Mouse (Mus musculus): ENCODE measurements around the gene Irf4. TPM values are rescaled to one million over a fixed set of nuclear protein-coding genes. Genes with fewer than 3 reads are reported as not detected.

Irf4 gene
- 0.07 and 0.10 TPM in 2 replicates for polyA plus RNA-seq (2015; fragmentation: Nextera tagmentation; extraction: Ambion mirVana)

GRCm38 (mm10) chr13:30749021-30749556 is at the start of gene Irf4:
Gene Irf4, plus strand, starts transcription at chr13:30749226.
- Histone ChIP-seq H3K4me1 (ENCODE audit: control insufficient read depth, insufficient read depth, low read length) (peaks cover 21% of the 10 kb centered on the region), H3K4me3 (ENCODE audit: low read depth, low read length) (peak within 1 kb of the TSS; percentile 40), H3K27me3 (ENCODE audit: control insufficient read depth, insufficient read depth, low read depth, low read length) (peaks cover 48% of the 10 kb centered on the region), H3K27ac (ENCODE audit: low read length) (no peak within 1 kb of the TSS), H3K9ac (ENCODE audit: low read depth, low read length) (no peak within 1 kb of the TSS; the same call in 1 of the 2 replicates), H3K9me3 (replicated peaks; ENCODE audit: control insufficient read depth, low read length, poor library complexity, severe bottlenecking) (no peaks in the 10 kb centered on the region), H3K36me3 (ENCODE audit: control insufficient read depth, insufficient read depth, low read length) (no peaks in the 10 kb centered on the region), H3K4me2 (ENCODE audit: low read length) (peak within 1 kb of the TSS; percentile 59)
- WGBS: under 1% methylated on average over 21 of the region's 21 CpGs
- ATAC-seq: peak; percentile 59

- Histone ChIP-seq H3K9ac (ENCODE audit: low read depth, low read length) (no peak overlapping the region), H3K27ac (ENCODE audit: low read length) (no peak overlapping the region), H3K27me3 (ENCODE audit: control insufficient read depth, insufficient read depth, low read depth, low read length) (no peaks in the 10 kb centered on the region), H3K9me3 (replicated peaks; ENCODE audit: control insufficient read depth, low read length, poor library complexity, severe bottlenecking) (no peaks in the 10 kb centered on the region), H3K36me3 (ENCODE audit: control insufficient read depth, insufficient read depth, low read length) (no peaks in the 10 kb centered on the region), H3K4me3 (ENCODE audit: low read depth, low read length) (no peak overlapping the region), H3K4me1 (ENCODE audit: control insufficient read depth, insufficient read depth, low read length) (no peaks in the 10 kb centered on the region), H3K4me2 (ENCODE audit: low read length) (no peak overlapping the region)
- ATAC-seq: no peak
- WGBS: 92% methylated on average over 5 of the region's 5 CpGs
Measured at GRCm38 (mm10) chr13:30702695-30703094, 46.3 kb upstream of the Irf4 start.

GRCm38 (mm10) chr13:30704246-30705095 is 44.6 kb upstream of the Irf4 start:
- peaks cover 11% of the 10 kb centered on the region for H3K36me3 ChIP-seq (ENCODE audit: control insufficient read depth, insufficient read depth, low read length)
- H3K9me3 ChIP-seq (replicated peaks; ENCODE audit: control insufficient read depth, low read length, poor library complexity, severe bottlenecking): no peaks in the 10 kb centered on the region
- no peaks in the 10 kb centered on the region for H3K27me3 ChIP-seq (ENCODE audit: control insufficient read depth, insufficient read depth, low read depth, low read length)
- 92% methylated on average over 8 of the region's 8 CpGs for WGBS
- ATAC-seq: no peak
- H3K4me2 ChIP-seq (ENCODE audit: low read length): no peak overlapping the region
- no peak overlapping the region for H3K27ac ChIP-seq (ENCODE audit: low read length)
- no peak overlapping the region for H3K9ac ChIP-seq (ENCODE audit: low read depth, low read length)
- H3K4me3 ChIP-seq (ENCODE audit: low read depth, low read length): no peak overlapping the region
- H3K4me1 ChIP-seq (ENCODE audit: control insufficient read depth, insufficient read depth, low read length): no peaks in the 10 kb centered on the region

- no peak overlapping the region for H3K27ac ChIP-seq (ENCODE audit: low read length)
- 84% methylated on average over 2 of the region's 2 CpGs for WGBS
- no peak for ATAC-seq
- H3K4me3 ChIP-seq (ENCODE audit: low read depth, low read length): no peak overlapping the region
- no peaks in the 10 kb centered on the region for H3K9me3 ChIP-seq (replicated peaks; ENCODE audit: control insufficient read depth, low read length, poor library complexity, severe bottlenecking)
- H3K27me3 ChIP-seq (ENCODE audit: control insufficient read depth, insufficient read depth, low read depth, low read length): no peaks in the 10 kb centered on the region
- no peaks in the 10 kb centered on the region for H3K4me1 ChIP-seq (ENCODE audit: control insufficient read depth, insufficient read depth, low read length)
- peaks cover 17% of the 10 kb centered on the region for H3K36me3 ChIP-seq (ENCODE audit: control insufficient read depth, insufficient read depth, low read length)
- no peak overlapping the region for H3K4me2 ChIP-seq (ENCODE audit: low read length)
- H3K9ac ChIP-seq (ENCODE audit: low read depth, low read length): no peak overlapping the region
Measured at GRCm38 (mm10) chr13:30711066-30711465, 38.0 kb upstream of the Irf4 start.

GRCm38 (mm10) chr13:30711711-30712110 is 37.3 kb upstream of the Irf4 start:
- no peak overlapping the region for H3K9ac ChIP-seq (ENCODE audit: low read depth, low read length)
- WGBS: 86% methylated on average over 3 of the region's 3 CpGs

GRCm38 (mm10) chr13:30712280-30712679 is 36.7 kb upstream of the Irf4 start:
- no peak overlapping the region for H3K27ac ChIP-seq (ENCODE audit: low read length)
- 86% methylated on average over 6 of the region's 6 CpGs for WGBS
- no peaks in the 10 kb centered on the region for H3K4me1 ChIP-seq (ENCODE audit: control insufficient read depth, insufficient read depth, low read length)
- H3K27me3 ChIP-seq (ENCODE audit: control insufficient read depth, insufficient read depth, low read depth, low read length): no peaks in the 10 kb centered on the region
- H3K9me3 ChIP-seq (replicated peaks; ENCODE audit: control insufficient read depth, low read length, poor library complexity, severe bottlenecking): no peaks in the 10 kb centered on the region
- no peak overlapping the region for H3K9ac ChIP-seq (ENCODE audit: low read depth, low read length)
- 0 out of 2 replicates have a peak, but pooled peaks have one; percentile 30 for ATAC-seq
- H3K4me3 ChIP-seq (ENCODE audit: low read depth, low read length): no peak overlapping the region
- H3K36me3 ChIP-seq (ENCODE audit: control insufficient read depth, insufficient read depth, low read length): peaks cover 17% of the 10 kb centered on the region
- H3K4me2 ChIP-seq (ENCODE audit: low read length): no peak overlapping the region

More at GRCm38 (mm10) chr13:30711711-30712110, 37.3 kb upstream of the Irf4 start:
- no peak overlapping the region for H3K4me2 ChIP-seq (ENCODE audit: low read length)
- H3K4me3 ChIP-seq (ENCODE audit: low read depth, low read length): no peak overlapping the region
- no peaks in the 10 kb centered on the region for H3K27me3 ChIP-seq (ENCODE audit: control insufficient read depth, insufficient read depth, low read depth, low read length)
- H3K27ac ChIP-seq (ENCODE audit: low read length): no peak overlapping the region
- H3K36me3 ChIP-seq (ENCODE audit: control insufficient read depth, insufficient read depth, low read length): peaks cover 17% of the 10 kb centered on the region
- ATAC-seq: no peak
- no peaks in the 10 kb centered on the region for H3K9me3 ChIP-seq (replicated peaks; ENCODE audit: control insufficient read depth, low read length, poor library complexity, severe bottlenecking)
- no peaks in the 10 kb centered on the region for H3K4me1 ChIP-seq (ENCODE audit: control insufficient read depth, insufficient read depth, low read length)

GRCm38 (mm10) chr13:30713621-30714020 is 35.4 kb upstream of the Irf4 start:
- Histone ChIP-seq H3K9me3 (replicated peaks; ENCODE audit: control insufficient read depth, low read length, poor library complexity, severe bottlenecking) (no peaks in the 10 kb centered on the region), H3K27me3 (ENCODE audit: control insufficient read depth, insufficient read depth, low read depth, low read length) (no peaks in the 10 kb centered on the region), H3K4me1 (ENCODE audit: control insufficient read depth, insufficient read depth, low read length) (no peaks in the 10 kb centered on the region), H3K4me2 (ENCODE audit: low read length) (no peak overlapping the region), H3K27ac (ENCODE audit: low read length) (no peak overlapping the region), H3K36me3 (ENCODE audit: control insufficient read depth, insufficient read depth, low read length) (peaks cover 12% of the 10 kb centered on the region; the same call in 1 of the 2 replicates), H3K9ac (ENCODE audit: low read depth, low read length) (no peak overlapping the region), H3K4me3 (ENCODE audit: low read depth, low read length) (no peak overlapping the region)
- no peak for ATAC-seq
- 85% methylated on average over 3 of the region's 3 CpGs for WGBS

- H3K36me3 ChIP-seq (ENCODE audit: control insufficient read depth, insufficient read depth, low read length): peaks cover 7% of the 10 kb centered on the region; the same call in 1 of the 2 replicates
- H3K27ac ChIP-seq (ENCODE audit: low read length): no peak overlapping the region
- H3K4me3 ChIP-seq (ENCODE audit: low read depth, low read length): no peak overlapping the region
- H3K9me3 ChIP-seq (replicated peaks; ENCODE audit: control insufficient read depth, low read length, poor library complexity, severe bottlenecking): no peaks in the 10 kb centered on the region
- H3K27me3 ChIP-seq (ENCODE audit: control insufficient read depth, insufficient read depth, low read depth, low read length): no peaks in the 10 kb centered on the region
- ATAC-seq: no peak
- H3K4me1 ChIP-seq (ENCODE audit: control insufficient read depth, insufficient read depth, low read length): no peaks in the 10 kb centered on the region
- H3K9ac ChIP-seq (ENCODE audit: low read depth, low read length): no peak overlapping the region
- no peak overlapping the region for H3K4me2 ChIP-seq (ENCODE audit: low read length)
- 97% methylated on average over 6 of the region's 6 CpGs for WGBS
Measured at GRCm38 (mm10) chr13:30714552-30714951, 34.5 kb upstream of the Irf4 start.

- ATAC-seq: no peak
- peaks cover 7% of the 10 kb centered on the region; the same call in 1 of the 2 replicates for H3K36me3 ChIP-seq (ENCODE audit: control insufficient read depth, insufficient read depth, low read length)
- no peaks in the 10 kb centered on the region for H3K9me3 ChIP-seq (replicated peaks; ENCODE audit: control insufficient read depth, low read length, poor library complexity, severe bottlenecking)
- H3K27me3 ChIP-seq (ENCODE audit: control insufficient read depth, insufficient read depth, low read depth, low read length): no peaks in the 10 kb centered on the region
- no peak overlapping the region for H3K9ac ChIP-seq (ENCODE audit: low read depth, low read length)
- H3K4me3 ChIP-seq (ENCODE audit: low read depth, low read length): no peak overlapping the region
- H3K27ac ChIP-seq (ENCODE audit: low read length): no peak overlapping the region
- H3K4me2 ChIP-seq (ENCODE audit: low read length): no peak overlapping the region
- H3K4me1 ChIP-seq (ENCODE audit: control insufficient read depth, insufficient read depth, low read length): no peaks in the 10 kb centered on the region
- WGBS: 94% methylated on average over 7 of the region's 7 CpGs
Measured at GRCm38 (mm10) chr13:30715060-30715459, 34.0 kb upstream of the Irf4 start.
